Mouse (Mus musculus): ENCODE data around the gene Nsun3.

Gene Nsun3

DNA sequence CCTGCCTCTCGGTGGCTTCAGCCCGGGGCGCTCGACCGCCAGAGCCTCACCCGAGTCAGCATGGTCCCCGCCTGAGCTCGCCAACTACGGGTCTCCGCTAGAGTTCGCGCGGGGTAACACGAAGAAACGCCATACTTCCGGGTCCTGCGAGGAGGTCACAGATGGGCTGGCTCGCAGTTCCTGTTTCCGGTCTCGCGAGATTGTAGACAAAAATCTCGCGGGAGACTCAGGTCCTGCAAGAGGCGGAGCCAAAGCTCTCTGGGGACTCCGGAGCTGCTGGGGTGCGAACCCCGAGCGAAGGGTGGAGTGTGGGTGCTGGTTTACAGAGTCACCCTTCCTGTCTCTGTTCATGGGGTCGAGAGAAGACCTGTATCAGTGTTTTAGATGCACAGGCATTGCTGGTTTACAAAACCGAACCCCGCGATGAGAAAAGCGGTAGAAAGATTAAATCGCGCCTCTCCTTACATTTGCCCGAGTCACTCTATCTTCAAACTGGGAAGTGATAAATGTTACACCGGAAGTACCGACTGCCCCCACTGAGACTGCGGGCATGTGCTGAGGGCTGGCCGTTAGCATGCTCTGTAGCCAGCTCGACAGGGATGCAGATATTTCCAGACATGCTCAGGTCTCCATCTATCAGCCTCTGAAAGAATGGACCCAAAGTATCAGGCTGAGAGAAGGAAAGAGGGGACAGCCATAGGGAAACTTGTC, at the start of gene Nsun3:
Nsun3 (minus strand) TSS at position 198 of the 711 bp plus-strand sequence.
- in situ Hi-C loops (cut with MboI, MseI) = loop anchor here in 1 of 2 experiments (5.0 kb wide), 1 partner anchor 56 kb away; no protein-coding TSS in a partner anchor

DNA sequence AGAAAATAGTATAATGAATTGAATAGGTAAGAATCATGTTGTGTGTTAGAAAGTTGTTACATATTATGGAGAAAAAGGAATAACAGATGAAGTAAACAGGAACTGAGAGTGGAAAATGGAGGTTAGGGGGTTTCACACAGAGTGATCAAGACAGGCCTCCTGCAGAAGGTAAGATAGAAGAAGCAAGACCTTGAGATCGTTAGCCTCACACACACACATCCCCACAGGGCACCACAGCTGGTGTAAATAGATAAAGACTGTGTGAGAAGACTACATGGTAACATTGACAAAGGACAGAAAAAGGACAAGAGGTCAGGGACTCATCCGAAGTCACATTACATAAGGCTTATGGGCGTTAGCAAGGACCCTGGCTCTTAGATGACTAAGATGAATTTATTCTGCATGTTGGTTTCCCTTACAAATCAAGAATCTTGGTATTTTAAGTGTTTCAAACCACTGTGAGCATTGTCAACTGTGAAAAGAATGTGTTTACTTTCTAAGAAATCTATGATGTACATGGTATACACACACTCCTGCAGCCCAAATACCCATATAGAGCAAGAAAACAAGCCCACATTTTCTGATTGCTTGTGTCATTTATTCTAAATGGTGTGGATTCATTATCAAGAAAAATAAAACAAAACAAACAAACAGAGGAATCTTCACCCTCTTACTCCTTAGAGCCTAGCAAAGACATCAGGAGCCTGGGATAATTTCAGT, 47.6 kb upstream of the Nsun3 start:
- in situ Hi-C loops (cut with MboI, MseI) = no loop called here

DNA sequence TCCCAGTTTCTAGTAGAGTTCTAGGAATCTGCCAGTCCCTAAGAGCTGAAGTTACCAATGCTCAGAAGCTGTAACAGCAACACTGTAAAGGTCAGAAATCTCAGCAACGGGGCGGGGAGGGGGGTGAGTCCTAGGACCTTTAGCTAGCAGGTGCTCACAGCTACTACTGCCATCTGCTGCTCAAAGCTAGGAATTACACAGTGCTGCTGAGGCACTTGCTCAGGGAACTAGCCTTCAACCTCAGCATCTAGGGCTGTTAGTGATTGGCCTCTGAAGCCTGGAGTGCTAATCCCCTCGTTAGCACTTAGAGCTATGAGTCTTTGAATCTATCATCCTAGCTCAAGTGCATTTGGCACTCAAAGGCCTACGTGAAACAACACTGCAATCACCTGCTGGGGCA, 45.9 kb upstream of the Nsun3 start:
- in situ Hi-C loops (cut with MboI, MseI) = no loop called here

DNA sequence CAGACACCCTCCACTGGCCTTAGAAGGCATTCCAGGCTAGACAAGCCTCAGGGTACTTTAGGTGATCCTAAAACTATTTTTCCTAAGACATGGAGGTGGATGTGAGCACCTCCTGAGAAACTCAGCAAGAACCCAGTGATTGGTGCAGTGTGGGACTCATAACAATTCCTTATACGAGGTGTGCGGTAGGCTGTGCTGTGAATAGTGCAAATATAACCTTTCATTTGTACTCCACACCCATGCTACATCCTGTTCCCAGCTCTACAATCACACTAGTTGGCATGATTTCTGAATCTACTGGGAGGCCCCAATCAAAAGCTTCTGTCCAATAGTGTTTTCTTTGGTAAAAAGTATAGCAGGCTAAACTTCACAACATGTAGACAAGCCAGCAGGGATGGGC, 45.4 kb upstream of the Nsun3 start:
- in situ Hi-C loops (cut with MboI, MseI) = no loop called here

DNA sequence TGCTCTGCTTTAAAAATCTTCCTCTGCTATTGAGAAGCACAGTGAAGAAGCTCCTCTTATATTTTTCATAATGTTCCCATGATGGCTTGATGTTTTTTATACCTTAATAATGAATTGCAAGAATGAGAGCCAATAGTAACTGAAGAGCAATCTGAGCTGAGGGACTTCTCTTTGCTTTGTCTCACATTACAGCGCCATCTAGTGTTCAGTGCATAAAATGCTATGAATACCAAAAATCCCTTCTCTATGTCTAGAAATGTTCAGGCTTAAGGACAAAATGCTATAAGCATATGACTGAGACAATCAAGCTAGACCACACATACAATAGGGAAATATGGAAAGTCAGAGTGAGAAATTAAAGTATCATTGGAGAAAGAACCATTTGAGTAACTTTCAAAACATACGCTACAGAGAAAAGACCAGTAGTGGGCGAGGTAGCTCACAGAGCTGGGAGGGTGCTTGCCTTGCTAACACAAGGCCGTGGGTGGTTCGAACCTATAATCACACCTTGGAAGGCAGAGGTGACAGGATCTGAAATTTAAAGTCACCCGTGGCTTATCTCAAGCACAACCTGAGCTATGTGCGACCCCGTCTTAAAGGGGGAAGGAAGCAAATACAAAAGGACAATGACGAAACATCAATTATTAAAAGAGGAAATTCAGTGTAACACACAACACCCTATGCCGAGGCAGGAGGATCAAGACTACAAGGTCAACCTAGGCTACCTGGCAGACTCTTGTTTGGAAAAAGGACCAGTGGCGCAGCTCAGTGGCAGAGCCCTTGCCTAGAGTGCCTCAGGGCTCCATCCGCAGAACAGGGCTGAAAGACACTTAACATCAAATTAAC, 39.8 kb upstream of the Nsun3 start:
- in situ Hi-C loops (cut with MboI, MseI) = no loop called here

DNA sequence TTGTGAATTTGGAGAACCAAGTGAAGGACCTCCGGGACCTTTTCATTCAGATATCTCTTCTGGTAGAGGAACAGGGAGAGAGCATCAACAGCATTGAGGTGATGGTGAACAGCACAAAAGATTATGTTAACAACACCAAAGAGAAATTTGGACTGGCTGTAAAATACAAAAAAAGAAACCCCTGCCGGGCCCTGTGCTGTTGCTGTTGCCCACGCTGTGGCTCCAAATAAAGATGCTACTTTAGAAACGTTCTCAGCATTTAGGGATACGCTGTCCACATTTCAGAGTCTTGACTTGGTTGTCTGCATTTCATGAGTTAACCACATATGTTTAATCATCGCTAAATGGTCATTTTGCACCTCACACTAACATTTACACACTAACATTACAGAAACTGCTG, 35.9 kb upstream of the Nsun3 start:
- in situ Hi-C loops (cut with MboI, MseI) = no loop called here

DNA sequence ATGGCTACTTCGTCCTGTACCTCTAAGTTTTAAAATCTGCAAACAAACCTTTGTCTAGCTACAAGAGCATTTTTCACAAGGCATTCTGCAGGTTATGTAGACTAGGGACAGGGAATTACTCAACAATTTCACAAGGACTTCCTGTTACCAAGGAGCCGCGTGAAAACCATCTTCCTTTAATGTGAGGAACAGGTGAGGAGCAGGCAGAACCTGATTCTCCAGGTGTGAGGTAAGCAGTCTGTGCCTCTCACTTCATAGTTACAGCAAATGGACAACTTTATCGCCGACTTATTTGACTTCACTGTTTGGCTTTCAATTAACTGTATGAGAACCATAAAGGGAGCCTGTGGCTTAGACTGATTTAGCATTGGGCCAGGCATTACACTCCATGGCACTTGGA, 27.9 kb upstream of the Nsun3 start, which contains the start of gene Stx19:
Stx19 (plus strand) TSS at position 186 of the 400 bp plus-strand sequence.
- in situ Hi-C loops (cut with MboI, MseI) = no loop called here

DNA sequence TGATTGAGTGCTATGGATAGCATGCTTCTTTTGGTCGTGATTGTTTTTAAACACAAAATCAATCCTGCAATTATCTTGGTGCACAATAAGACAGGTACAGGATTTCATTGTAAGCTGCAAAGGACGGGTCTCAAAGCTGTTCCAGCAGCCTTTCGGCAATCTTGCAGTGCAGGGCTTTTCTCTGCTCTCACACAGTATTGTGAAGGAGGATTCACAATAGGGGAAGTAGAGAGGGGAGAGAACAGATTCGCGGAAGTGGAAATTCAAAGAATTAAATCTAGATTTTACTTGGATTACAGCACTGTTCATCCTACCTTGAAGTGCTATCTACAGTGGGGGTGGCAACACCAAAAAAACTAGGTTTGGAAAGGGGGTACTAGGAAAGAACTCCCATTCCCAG, 27.2 kb upstream of the Nsun3 start:
- in situ Hi-C loops (cut with MboI, MseI) = no loop called here

DNA sequence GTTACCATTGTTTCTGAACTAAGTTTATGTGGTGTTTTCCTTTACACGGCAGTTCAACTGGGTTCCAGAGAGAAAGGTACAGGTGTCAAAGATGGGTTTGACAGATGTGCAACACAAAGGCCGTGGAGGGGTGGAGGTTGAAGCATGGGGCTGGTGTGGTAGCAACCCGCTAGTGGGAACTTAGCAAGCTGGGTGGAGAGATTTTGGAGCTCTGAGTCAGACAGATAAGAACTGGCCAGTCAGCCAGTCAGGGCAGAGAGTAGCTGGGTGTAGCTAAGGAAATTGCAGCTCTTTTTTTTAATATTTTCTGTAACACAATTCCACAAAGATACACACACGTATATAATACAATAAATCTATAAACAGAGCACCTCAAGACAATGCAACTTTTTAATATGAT, 24.2 kb upstream of the Nsun3 start:
- in situ Hi-C loops (cut with MboI, MseI) = no loop called here

DNA sequence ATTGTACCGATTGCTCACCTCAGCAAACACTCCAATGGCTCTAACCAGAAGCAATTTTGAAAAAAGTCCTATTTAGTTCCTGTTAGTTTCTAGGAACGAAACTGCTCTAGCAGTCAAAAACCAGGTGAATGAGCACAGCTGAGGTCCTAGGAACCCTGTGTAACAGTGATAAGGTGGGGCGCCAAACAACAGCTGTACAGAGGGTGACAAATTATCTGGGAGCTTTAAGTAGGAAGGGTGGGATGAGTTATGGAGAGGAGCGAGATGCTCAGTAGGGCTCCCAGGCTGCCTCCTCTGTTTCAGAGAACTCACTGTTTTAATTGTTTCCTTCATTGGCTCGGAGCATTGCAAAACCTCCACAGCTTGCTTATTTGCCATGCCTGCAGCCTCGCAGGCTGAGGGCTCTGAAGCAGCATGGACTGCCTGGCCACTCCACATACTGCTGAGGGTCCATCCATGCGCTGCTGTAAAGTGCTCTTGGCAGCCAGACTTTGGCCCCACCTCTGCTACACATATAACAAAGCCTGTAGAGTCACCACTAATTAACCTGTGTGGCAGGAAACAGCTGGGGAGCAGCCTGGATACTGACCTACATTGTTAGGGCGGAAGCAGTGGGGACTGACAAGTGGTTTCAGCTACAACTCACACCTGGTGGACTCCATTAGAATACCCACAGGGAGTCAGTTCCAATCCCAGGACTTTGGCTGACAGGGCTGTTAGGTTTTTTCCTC, 20.8 kb upstream of the Nsun3 start:
- in situ Hi-C loops (cut with MboI, MseI) = no loop called here

DNA sequence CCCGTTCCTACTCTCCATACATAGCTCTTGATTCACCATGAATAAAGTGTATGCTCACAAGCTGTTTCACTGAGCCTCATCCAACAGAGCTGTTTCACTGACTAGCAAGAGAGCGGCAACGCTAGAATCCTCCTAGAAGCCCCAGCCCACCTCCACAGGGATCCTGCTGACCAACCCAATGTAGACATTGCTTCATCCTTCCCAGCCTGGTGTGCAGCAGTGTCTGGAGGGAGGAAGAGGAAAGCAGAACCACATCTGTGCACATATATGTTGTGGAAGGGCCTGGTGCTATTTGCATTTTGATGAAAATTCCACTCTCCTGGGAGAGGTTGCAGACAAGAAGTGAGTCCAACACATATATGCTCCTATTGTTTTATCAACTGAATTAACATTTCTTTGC, 18.0 kb upstream of the Nsun3 start:
- in situ Hi-C loops (cut with MboI, MseI) = no loop called here

DNA sequence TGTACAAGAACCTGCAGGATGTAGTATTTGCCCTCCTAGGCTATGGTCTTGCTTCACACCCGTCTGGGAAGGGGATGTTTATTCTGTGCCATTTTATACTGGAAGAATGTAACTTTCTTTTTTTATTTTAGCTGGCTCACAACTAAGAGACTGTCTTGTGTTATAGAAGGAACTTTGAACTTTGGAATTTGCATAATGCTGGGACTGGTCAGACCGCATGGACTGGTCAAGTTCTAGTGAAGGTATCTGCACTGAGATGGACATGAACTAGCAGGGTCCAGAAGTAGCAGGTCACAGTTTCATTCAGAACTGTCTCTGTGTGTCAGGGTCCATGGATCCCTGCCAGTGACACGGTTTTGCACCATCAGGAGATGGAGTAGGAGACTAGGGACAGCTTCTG, 13.2 kb upstream of the Nsun3 start:
- in situ Hi-C loops (cut with MboI, MseI) = no loop called here

DNA sequence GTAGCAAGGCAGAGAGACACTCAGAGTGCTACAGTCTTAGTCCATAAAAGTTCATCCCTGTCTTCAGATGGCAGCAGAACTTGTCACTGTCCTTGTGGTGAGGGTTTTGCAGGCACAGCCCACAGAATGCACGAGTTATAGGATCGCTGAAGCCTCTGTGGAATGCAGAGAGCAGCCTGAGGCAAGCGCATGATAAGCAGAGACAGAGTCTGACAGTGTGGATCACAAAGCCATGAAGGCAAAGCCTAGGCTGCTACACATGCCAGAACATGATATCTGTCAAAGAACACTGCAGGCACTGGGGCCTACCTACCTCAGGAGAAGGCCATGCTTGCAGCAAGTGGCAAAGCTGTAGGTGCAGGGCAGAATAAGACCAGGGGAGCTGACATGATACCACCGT, 12.8 kb upstream of the Nsun3 start:
- in situ Hi-C loops (cut with MboI, MseI) = no loop called here

DNA sequence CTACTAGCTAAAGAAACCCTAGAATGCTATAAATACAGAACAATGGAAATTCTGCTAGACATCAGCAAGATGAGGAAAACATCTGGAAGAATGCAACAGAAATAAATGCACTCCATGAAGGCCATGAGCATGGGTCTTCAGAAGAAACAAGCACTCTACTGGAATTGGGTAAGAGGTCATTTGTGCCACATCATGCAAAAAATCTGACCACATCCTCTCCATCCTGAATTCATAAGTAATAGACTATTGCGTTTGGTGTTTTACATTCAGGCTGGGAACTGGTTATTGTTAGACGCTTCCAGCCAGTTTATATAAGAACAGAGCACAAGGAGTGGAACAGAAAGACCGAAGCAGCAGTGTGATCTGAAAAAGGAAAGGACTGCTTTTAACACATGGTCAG, 12.2 kb upstream of the Nsun3 start:
- in situ Hi-C loops (cut with MboI, MseI) = no loop called here

DNA sequence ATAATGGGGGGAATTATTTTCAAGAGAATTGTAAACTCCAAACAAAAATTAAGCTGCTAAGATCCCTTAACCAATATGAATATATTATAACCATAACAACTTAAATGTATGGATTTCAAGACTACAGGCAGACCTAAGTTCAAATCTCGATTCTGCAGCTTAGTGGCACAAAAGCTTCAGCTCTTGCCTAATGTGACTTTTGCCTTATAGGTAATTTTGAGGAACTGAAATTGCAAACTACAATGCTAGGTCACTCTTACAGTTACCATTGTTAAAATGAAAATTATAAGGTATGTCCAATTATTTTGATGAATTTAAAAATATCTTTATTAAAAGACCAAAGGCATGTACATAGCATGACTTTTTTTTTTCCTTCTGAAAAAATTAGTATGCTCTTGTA, 10.0 kb upstream of the Nsun3 start:
- in situ Hi-C loops (cut with MboI, MseI) = no loop called here

DNA sequence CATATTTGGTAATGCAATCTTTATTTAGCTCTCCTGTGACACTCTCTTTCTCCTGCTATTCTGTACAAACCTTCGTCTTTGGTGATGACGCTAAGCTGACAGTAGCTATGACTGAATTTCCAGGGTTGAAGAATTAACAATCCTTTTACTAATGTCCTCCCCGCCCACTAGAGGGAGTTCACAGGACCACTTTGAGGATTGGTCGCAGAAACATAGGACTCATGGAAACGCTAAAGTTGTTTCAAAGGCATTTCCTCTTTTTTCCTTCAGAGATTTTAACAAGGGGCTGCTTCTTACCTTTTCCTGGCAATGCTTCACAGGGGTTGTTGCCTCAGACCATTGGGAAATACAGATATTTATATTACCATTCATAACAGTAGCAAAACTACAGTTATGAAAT, 4.4 kb downstream of the Nsun3 start:
- in situ Hi-C loops (cut with MboI, MseI) = no loop called here

DNA sequence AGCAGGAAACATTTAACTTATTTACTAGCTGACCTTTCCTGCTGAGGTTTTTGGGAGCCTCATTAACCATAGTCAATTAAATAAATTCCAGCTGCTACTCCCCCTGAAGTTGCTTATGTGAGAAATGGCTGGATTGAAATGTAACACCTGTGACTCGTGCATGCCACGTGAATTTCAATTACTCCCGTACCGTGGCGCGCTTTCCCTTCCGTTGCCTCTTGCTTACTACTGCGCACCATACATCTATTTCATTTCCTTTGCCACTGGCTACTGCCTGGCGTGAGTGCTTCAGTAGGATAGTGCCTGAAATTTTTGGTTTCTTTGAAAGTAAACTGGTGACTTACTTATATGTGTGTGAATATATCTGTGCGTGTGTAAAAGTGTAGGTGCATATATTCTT, 8.3 kb downstream of the Nsun3 start:
- in situ Hi-C loops (cut with MboI, MseI) = no loop called here

DNA sequence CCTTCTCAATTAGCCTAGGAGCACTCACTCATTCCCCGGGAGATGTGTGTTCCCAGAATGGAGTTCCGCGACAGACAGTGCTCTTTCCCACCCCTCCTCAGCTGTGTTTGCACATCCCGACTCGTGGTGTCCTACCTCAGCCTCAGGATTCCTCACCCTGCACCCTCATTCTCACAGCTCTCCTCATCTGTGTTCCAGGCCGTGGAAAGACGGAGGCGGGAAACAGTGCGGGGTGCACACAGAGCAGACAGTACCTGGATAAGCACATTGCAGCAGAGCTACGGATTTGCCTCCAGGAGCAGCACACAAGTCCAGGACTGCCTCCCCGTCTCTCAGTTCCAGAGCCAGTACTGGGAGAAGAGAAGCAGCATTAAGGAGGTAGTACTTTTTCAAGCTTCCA, 10.6 kb downstream of the Nsun3 start:
- in situ Hi-C loops (cut with MboI, MseI) = no loop called here

DNA sequence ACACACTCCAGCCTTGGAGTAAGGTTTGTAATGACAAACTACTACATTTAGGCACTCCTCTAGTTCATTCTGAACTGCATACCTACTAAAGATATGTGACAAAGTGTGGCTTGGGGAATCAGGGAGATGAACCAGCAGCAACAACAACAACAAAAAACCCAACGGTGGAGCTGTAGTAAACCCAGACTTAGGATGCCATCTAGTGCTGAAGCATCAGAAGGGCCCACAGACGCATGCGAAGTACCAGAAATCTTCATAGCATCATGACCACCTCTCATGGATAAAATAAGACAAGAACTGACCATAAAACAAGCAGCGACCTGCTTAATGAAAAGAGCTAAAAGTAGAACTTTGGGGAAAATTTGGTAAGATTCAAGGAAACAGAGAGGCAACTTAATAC, 13.2 kb downstream of the Nsun3 start:
- in situ Hi-C loops (cut with MboI, MseI) = no loop called here

DNA sequence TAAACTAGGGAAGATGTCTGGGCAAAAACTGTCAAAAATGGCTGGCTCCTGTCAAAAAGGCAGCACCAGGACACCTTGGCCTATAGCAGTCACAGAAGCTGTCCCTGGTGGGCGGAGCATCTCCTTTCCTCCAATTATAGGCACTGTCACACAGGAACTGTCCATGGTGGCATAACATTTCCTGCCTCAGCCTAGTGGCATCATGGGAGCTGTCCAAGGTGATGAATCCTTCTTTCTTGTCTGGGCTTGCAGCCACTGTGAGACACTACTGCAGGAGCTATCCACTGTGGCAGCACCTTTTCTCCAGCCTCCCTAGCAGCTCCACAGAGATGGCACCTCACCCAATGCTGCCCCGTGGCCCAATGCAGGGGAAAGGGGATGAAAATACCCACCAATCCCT, 28.3 kb downstream of the Nsun3 start:
- in situ Hi-C loops (cut with MboI, MseI) = no loop called here

DNA sequence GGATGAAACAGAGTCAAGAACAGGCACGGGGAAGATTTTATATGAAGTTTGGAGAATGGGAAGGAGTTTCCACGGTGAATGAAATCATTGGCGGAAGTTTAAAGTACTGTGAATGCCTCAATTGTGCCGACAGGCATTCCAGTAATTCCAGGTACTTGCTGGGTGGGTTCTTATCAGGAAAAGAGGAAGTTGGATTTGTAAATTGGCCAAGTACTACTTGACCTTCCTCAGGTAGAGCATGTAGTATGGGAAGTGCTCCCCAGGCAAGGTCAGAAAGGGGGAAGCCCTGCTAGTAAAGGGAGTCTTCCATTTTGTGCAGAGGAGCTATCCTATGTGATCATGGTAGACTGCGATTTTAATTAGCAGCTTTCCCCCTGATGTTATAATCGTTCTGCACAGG, 31.3 kb downstream of the Nsun3 start:
- in situ Hi-C loops (cut with MboI, MseI) = no loop called here

DNA sequence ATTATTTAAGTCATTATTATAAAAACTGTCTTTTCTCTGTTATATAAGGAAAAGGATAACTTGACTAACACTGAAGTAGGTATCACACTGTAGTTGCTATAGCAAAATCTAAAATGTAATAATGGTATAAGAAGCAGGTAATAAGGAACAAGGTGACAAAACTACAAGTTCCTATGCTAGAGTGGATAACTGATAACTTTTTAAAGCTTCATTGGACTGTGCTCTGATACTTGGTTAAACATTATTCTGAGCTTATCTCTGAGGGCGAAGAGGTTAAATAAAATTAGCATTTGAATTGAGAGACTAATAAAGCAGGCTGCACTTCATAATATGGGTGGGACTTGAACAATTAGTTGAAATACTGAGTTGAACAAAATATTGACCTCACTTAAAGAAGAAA, 33.0 kb downstream of the Nsun3 start:
- in situ Hi-C loops (cut with MboI, MseI) = no loop called here

Data from T-helper 17 cell (primary cell).